Mouse (Mus musculus) kidney, postnatal 4 days (tissue): ENCODE data around the gene Cpne9.

Experiments used
- DNase-seq, 2 experiments: peaks; one replicate each; pipeline ENCODE4 v3.0.0; 2021; ENCODE audit warnings: mixed read lengths in 2 of 2

Cpne9 gene

GRCm38 (mm10) chr6:113344321-113344720 is 62.2 kb downstream of the Cpne9 start:
- DNase-seq, result peak; percentile 78 to 84

GRCm38 (mm10) chr6:113346897-113347296 is 64.8 kb downstream of the Cpne9 start:
- DNase-seq, result no peak

GRCm38 (mm10) chr6:113350538-113350937 is 68.4 kb downstream of the Cpne9 start:
- DNase-seq, result no peak

DNA sequence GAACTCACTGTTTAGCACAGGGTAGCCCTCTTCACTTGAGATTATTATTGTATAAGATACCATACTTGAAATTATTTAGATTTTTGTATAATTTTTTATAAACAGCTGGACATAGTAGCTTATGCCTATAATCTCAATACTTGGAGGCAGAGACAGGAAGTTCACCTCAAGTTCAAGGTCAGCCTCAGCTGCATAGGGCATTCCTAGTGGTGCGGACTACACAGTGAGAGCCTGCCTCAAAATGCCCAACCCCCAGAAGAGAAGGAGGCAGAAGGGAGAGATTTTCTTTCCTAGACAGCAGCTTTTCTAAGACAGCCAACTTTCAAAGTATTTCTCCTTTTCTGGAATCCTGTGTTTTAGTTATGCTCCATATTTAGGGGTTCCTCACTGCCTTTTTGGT is 69.1 kb downstream of the Cpne9 start:
- no peak for DNase-seq

GRCm38 (mm10) chr6:113351653-113352052 is 69.5 kb downstream of the Cpne9 start:
- no peak for DNase-seq

DNA sequence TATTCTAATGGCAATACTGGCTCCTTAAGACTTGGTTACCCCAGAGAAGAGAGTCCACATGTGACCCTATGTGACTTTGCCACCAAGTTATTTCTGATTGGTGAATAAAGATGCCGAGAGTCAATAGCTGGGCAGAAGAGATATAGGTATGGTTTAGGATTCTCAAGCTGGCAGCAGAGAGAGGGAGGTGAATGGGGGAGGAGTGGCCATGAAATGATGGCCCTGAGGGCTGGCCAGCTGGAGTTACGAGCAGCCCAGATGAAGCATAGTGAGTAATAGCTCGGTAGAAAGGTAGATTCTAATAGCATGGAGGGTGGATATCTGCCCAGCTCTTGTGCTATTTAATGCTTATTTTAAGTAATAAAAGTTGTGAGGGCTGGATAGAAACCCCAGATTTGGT is 70.7 kb downstream of the Cpne9 start:
- DNase-seq, result no peak

GRCm38 (mm10) chr6:113353696-113354095 is 71.6 kb downstream of the Cpne9 start:
- DNase-seq, result no peak
